Mouse (Mus musculus): ENCODE results near the gene Krtap20-2. TPM values are rescaled to one million over a fixed set of nuclear protein-coding genes. Genes with fewer than 3 reads are reported as not detected.
"Not testable (repeated sequence)": the region's sequence is repeated elsewhere in the genome, so short reads cannot be mapped to it uniquely, and the experiment has no call there.

Gene Krtap20-2
- not detected in 2 replicates for polyA plus RNA-seq (2011; ENCODE audit: insufficient read depth, insufficient read length, low read depth, missing spikeins)

- Histone ChIP-seq H3K4me1 (ENCODE audit: control insufficient read depth, insufficient read depth, low read length) (no peaks in the 10 kb centered on the region), H3K27me3 (ENCODE audit: control insufficient read depth, insufficient read depth, low read length, poor library complexity, severe bottlenecking) (no peaks in the 10 kb centered on the region), H3K9ac (ENCODE audit: low read depth, poor library complexity, severe bottlenecking) (no peak within 1 kb of the TSS), H3K27ac (ENCODE audit: insufficient read depth, low read length) (no peak within 1 kb of the TSS), H3K4me3 (ENCODE audit: low read depth, low read length) (no peak within 1 kb of the TSS), H3K9me3 (replicated peaks; ENCODE audit: control insufficient read depth, insufficient read depth, low read length, poor library complexity, severe bottlenecking) (no peaks in the 10 kb centered on the region), H3K36me3 (ENCODE audit: control insufficient read depth, insufficient read depth, low read length, poor library complexity, severe bottlenecking) (no peaks in the 10 kb centered on the region)
- TF ChIP-seq POLR2A (IDR thresholded peaks at IDR 0.05; ENCODE audit: insufficient read depth, low read length) (no peak), EP300 (IDR thresholded peaks at IDR 0.05; ENCODE audit: insufficient read depth, low read depth, low read length) (no peak), CTCF (IDR thresholded peaks at IDR 0.05; ENCODE audit: low read depth, low read length) (no peak)
Measured at GRCm38 (mm10) chr16:89205561-89205960, at the start of gene Krtap20-2. Krtap20-2 (plus strand) TSS chr16:89205861.

- Histone ChIP-seq H3K27ac (ENCODE audit: insufficient read depth, low read length) (no peak within 1 kb of the TSS), H3K4me1 (ENCODE audit: control insufficient read depth, insufficient read depth, low read length) (no peaks in the 10 kb centered on the region), H3K9me3 (replicated peaks; ENCODE audit: control insufficient read depth, insufficient read depth, low read length, poor library complexity, severe bottlenecking) (0 out of 2 replicates have a peak, but pooled peaks cover 2% of the 10 kb centered on the region), H3K36me3 (ENCODE audit: control insufficient read depth, insufficient read depth, low read length, poor library complexity, severe bottlenecking) (no peaks in the 10 kb centered on the region), H3K4me3 (ENCODE audit: low read depth, low read length) (no peak within 1 kb of the TSS), H3K27me3 (ENCODE audit: control insufficient read depth, insufficient read depth, low read length, poor library complexity, severe bottlenecking) (no peaks in the 10 kb centered on the region), H3K9ac (ENCODE audit: low read depth, poor library complexity, severe bottlenecking) (no peak within 1 kb of the TSS)
- TF ChIP-seq CTCF (IDR thresholded peaks at IDR 0.05; ENCODE audit: low read depth, low read length) = no peak
- no peak for TF ChIP-seq EP300 (IDR thresholded peaks at IDR 0.05; ENCODE audit: insufficient read depth, low read depth, low read length)
- no peak for TF ChIP-seq POLR2A (IDR thresholded peaks at IDR 0.05; ENCODE audit: insufficient read depth, low read length)
Measured at GRCm38 (mm10) chr16:89157652-89158051, 48.0 kb upstream of the Krtap20-2 start, which contains the start of gene Gm9789. Gm9789 (plus strand) TSS chr16:89157952.

- H3K36me3 ChIP-seq (ENCODE audit: control insufficient read depth, insufficient read depth, low read length, poor library complexity, severe bottlenecking); H3K27ac ChIP-seq (ENCODE audit: insufficient read depth, low read length); H3K27me3 ChIP-seq (ENCODE audit: control insufficient read depth, insufficient read depth, low read length, poor library complexity, severe bottlenecking); H3K9ac ChIP-seq (ENCODE audit: low read depth, poor library complexity, severe bottlenecking); H3K4me1 ChIP-seq (ENCODE audit: control insufficient read depth, insufficient read depth, low read length); H3K4me3 ChIP-seq (ENCODE audit: low read depth, low read length); H3K9me3 ChIP-seq (replicated peaks; ENCODE audit: control insufficient read depth, insufficient read depth, low read length, poor library complexity, severe bottlenecking): not testable (repeated sequence)
Measured at GRCm38 (mm10) chr16:89169190-89169589, 36.5 kb upstream of the Krtap20-2 start, which contains the start of gene Gm7735. Gm7735 (plus strand) TSS chr16:89169490.

GRCm38 (mm10) chr16:89174435-89174834, 31.2 kb upstream of the Krtap20-2 start, which contains the start of gene 1110057P08Rik:
1110057P08Rik (plus strand) TSS chr16:89174735.
- Histone ChIP-seq H3K4me1 (ENCODE audit: control insufficient read depth, insufficient read depth, low read length) (no peaks in the 10 kb centered on the region), H3K27ac (ENCODE audit: insufficient read depth, low read length) (no peak within 1 kb of the TSS), H3K36me3 (ENCODE audit: control insufficient read depth, insufficient read depth, low read length, poor library complexity, severe bottlenecking) (no peaks in the 10 kb centered on the region), H3K9ac (ENCODE audit: low read depth, poor library complexity, severe bottlenecking) (no peak within 1 kb of the TSS), H3K4me3 (ENCODE audit: low read depth, low read length) (no peak within 1 kb of the TSS), H3K27me3 (ENCODE audit: control insufficient read depth, insufficient read depth, low read length, poor library complexity, severe bottlenecking) (no peaks in the 10 kb centered on the region), H3K9me3 (replicated peaks; ENCODE audit: control insufficient read depth, insufficient read depth, low read length, poor library complexity, severe bottlenecking) (0 out of 2 replicates have a peak, but pooled peaks cover 2% of the 10 kb centered on the region)
- no peak for TF ChIP-seq POLR2A (IDR thresholded peaks at IDR 0.05; ENCODE audit: insufficient read depth, low read length)
- no peak for TF ChIP-seq CTCF (IDR thresholded peaks at IDR 0.05; ENCODE audit: low read depth, low read length)
- no peak for TF ChIP-seq EP300 (IDR thresholded peaks at IDR 0.05; ENCODE audit: insufficient read depth, low read depth, low read length)

GRCm38 (mm10) chr16:89188621-89189020, 17.0 kb upstream of the Krtap20-2 start:
- H3K27me3 ChIP-seq (ENCODE audit: control insufficient read depth, insufficient read depth, low read length, poor library complexity, severe bottlenecking) = no peaks in the 10 kb centered on the region
- TF ChIP-seq POLR2A (IDR thresholded peaks at IDR 0.05; ENCODE audit: insufficient read depth, low read length) (no peak), EP300 (IDR thresholded peaks at IDR 0.05; ENCODE audit: insufficient read depth, low read depth, low read length) (no peak), CTCF (IDR thresholded peaks at IDR 0.05; ENCODE audit: low read depth, low read length) (no peak)

More at GRCm38 (mm10) chr16:89188621-89189020, 17.0 kb upstream of the Krtap20-2 start:
- Histone ChIP-seq H3K9ac (ENCODE audit: low read depth, poor library complexity, severe bottlenecking) (no peak overlapping the region), H3K36me3 (ENCODE audit: control insufficient read depth, insufficient read depth, low read length, poor library complexity, severe bottlenecking) (no peaks in the 10 kb centered on the region), H3K9me3 (replicated peaks; ENCODE audit: control insufficient read depth, insufficient read depth, low read length, poor library complexity, severe bottlenecking) (no peaks in the 10 kb centered on the region), H3K27ac (ENCODE audit: insufficient read depth, low read length) (no peak overlapping the region), H3K4me3 (ENCODE audit: low read depth, low read length) (no peak overlapping the region), H3K4me1 (ENCODE audit: control insufficient read depth, insufficient read depth, low read length) (no peaks in the 10 kb centered on the region)

Other genes starting within 250 kb of the Krtap20-2 start
- gene Krtap16-3, start 243.0 kb upstream of the Krtap20-2 start, polyA plus RNA-seq (2011; ENCODE audit: insufficient read depth, insufficient read length, low read depth, missing spikeins) = not detected in 2 replicates
- gene Krtap22-2, start 195.1 kb upstream of the Krtap20-2 start, polyA plus RNA-seq (2011; ENCODE audit: insufficient read depth, insufficient read length, low read depth, missing spikeins) = not detected in 2 replicates
- gene Gm10229, start 190.6 kb upstream of the Krtap20-2 start, polyA plus RNA-seq (2011; ENCODE audit: insufficient read depth, insufficient read length, low read depth, missing spikeins) = not detected in 2 replicates
- not detected in 2 replicates for gene Krtap6-1, start 174.2 kb upstream of the Krtap20-2 start, polyA plus RNA-seq (2011; ENCODE audit: insufficient read depth, insufficient read length, low read depth, missing spikeins)
- not detected in 2 replicates for gene Gm10228, start 164.4 kb upstream of the Krtap20-2 start, polyA plus RNA-seq (2011; ENCODE audit: insufficient read depth, insufficient read length, low read depth, missing spikeins)
- gene Krtap6-5, start 158.0 kb upstream of the Krtap20-2 start, polyA plus RNA-seq (2011; ENCODE audit: insufficient read depth, insufficient read length, low read depth, missing spikeins) = not detected in 2 replicates
- not detected in 2 replicates for gene 1110025L11Rik, start 141.9 kb upstream of the Krtap20-2 start, polyA plus RNA-seq (2011; ENCODE audit: insufficient read depth, insufficient read length, low read depth, missing spikeins)
- not detected in 2 replicates for gene Krtap6-3, start 121.8 kb upstream of the Krtap20-2 start, polyA plus RNA-seq (2011; ENCODE audit: insufficient read depth, insufficient read length, low read depth, missing spikeins)
- gene Gm6358, start 65.0 kb upstream of the Krtap20-2 start, polyA plus RNA-seq (2011; ENCODE audit: insufficient read depth, insufficient read length, low read depth, missing spikeins) = not detected in 2 replicates
- gene Gm10061, start 54.8 kb upstream of the Krtap20-2 start, polyA plus RNA-seq (2011; ENCODE audit: insufficient read depth, insufficient read length, low read depth, missing spikeins) = not detected in 2 replicates
- not detected in 2 replicates for gene Gm9789, start 47.9 kb upstream of the Krtap20-2 start, polyA plus RNA-seq (2011; ENCODE audit: insufficient read depth, insufficient read length, low read depth, missing spikeins)
- gene Gm7735, start 36.4 kb upstream of the Krtap20-2 start, polyA plus RNA-seq (2011; ENCODE audit: insufficient read depth, insufficient read length, low read depth, missing spikeins) = not detected in 2 replicates
- gene 1110057P08Rik, start 31.1 kb upstream of the Krtap20-2 start, polyA plus RNA-seq (2011; ENCODE audit: insufficient read depth, insufficient read length, low read depth, missing spikeins) = not detected in 2 replicates
- gene Krtap21-1, start 198.0 kb downstream of the Krtap20-2 start, polyA plus RNA-seq (2011; ENCODE audit: insufficient read depth, insufficient read length, low read depth, missing spikeins) = not detected in 2 replicates
- gene Krtap6-2, start 214.2 kb downstream of the Krtap20-2 start, polyA plus RNA-seq (2011; ENCODE audit: insufficient read depth, insufficient read length, low read depth, missing spikeins) = not detected in 2 replicates

Measured in ES-Bruce4 (cell line).